Mouse (Mus musculus): ENCODE measurements at regions not wholly inside any gene's neighbourhood (a gene's known extent, or its start where the extent isn't known, plus 50 kb on each side); places are given as distances from the start of the nearest gene placed in this dataset.

DNA sequence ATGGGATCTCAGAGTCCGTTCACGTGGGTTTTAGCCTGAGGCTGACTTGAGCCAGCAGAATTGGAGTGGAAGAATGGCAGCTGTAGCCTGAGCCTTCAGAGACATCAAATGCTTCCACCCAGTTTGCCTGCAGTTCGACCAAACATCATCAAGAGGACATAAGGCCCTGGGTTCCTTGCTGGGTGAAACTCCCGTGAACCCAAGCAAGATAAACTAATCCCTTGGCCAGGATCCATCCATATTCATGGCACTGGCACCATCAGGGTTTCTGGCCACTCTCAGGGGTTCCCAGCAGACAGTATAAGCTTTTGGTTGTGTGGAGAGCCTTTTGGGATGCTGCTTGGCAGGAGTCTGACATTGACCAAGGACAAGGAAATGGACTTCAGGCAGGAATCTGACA is 77.7 kb upstream of the Krtap11-1 start:
- Histone ChIP-seq H3K27ac (ENCODE audit: low read depth, low read length) (no peak overlapping the region), H3K9ac (ENCODE audit: low read depth, low read length) (no peak overlapping the region), H3K4me1 (replicated peaks; ENCODE audit: control insufficient read depth, insufficient read depth, low read length) (no peaks in the 10 kb centered on the region), H3K27me3 (replicated peaks; ENCODE audit: control insufficient read depth, insufficient read depth, low read length) (no peaks in the 10 kb centered on the region), H3K4me2 (no peak overlapping the region), H3K4me3 (ENCODE audit: low read depth, low read length) (no peak overlapping the region), H3K9me3 (ENCODE audit: control insufficient read depth, low read length) (no peaks in the 10 kb centered on the region), H3K36me3 (ENCODE audit: control insufficient read depth, insufficient read depth, low read length) (no peaks in the 10 kb centered on the region)
- DNase-seq (ENCODE audit: low spot score) (no peak), ATAC-seq (replicated peaks; ENCODE audit: low FRiP score) (no peak)
- 61% methylated on average over 4 of the region's 4 CpGs for WGBS

DNA sequence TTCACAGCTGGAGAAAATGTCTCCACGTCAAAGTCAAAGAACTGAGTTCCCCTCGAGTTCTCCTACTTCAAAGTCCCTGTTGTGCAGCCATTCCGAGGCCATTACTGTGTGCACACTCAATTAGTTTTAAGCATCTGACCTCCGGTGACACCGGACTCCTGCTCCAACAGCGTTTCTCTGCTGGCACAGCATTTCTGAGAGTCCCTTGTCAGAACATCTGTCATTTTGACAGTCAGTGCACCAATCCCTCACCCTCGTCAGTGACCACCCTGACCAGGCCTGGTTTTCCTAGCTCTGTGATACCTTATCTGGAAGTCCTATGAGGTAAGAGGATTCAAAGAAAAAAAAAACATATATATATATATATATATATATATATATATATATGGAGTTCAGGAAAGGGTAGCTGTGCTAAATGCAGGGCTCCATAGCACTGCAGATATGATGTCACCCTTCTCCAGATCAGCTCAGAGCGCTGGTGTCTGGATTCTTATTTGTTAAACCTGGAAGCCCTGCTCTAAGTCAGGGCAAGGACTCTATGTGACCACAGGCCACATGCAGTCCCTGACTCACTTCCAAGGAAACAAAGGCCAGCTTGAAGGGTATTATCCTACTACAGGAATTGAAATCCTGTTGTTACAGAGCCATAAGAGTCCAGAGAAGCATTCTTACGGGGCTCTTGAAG is 63.1 kb upstream of the Krtap11-1 start:
- ATAC-seq (replicated peaks; ENCODE audit: low FRiP score) = no peak
- H3K27me3 ChIP-seq (replicated peaks; ENCODE audit: control insufficient read depth, insufficient read depth, low read length) = no peaks in the 10 kb centered on the region
- DNase-seq (ENCODE audit: low spot score) = no peak
- no peaks in the 10 kb centered on the region for H3K36me3 ChIP-seq (ENCODE audit: control insufficient read depth, insufficient read depth, low read length)
- H3K4me3 ChIP-seq (ENCODE audit: low read depth, low read length) = no peak overlapping the region
- H3K9ac ChIP-seq (ENCODE audit: low read depth, low read length) = no peak overlapping the region
- H3K4me1 ChIP-seq (replicated peaks; ENCODE audit: control insufficient read depth, insufficient read depth, low read length) = no peaks in the 10 kb centered on the region
- H3K4me2 ChIP-seq = no peak overlapping the region
- no peaks in the 10 kb centered on the region for H3K9me3 ChIP-seq (ENCODE audit: control insufficient read depth, low read length)
- 58% methylated on average over 9 of the region's 9 CpGs for WGBS
- H3K27ac ChIP-seq (ENCODE audit: low read depth, low read length) = no peak overlapping the region

DNA sequence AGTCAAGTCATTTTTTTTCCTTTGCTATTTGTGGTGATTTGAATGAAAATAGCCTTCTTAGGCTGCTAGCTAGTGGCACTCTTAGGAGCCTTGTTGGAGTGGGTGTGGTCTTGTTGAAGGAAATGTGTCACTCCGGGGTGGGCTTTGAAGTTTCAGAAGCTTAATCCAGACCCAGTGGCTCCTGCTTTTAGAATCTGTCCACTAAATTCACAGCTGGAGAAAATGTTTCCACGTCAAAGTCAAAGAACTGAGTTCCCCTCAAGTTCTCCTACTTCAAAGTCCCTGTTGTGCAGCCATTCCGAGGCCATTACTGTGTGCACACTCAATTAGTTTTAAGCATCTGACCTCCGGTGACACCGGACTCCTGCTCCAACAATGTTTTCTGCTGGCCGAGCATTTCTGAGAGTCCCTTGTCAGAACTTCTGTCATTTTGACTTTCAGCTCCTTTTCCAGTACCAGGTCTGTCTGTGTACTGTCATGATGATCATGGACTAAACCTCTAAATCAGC is 61.2 kb upstream of the Krtap11-1 start:
- H3K9ac ChIP-seq (ENCODE audit: low read depth, low read length) = no peak overlapping the region
- no peak overlapping the region for H3K27ac ChIP-seq (ENCODE audit: low read depth, low read length)
- no peak for ATAC-seq (replicated peaks; ENCODE audit: low FRiP score)
- no peak overlapping the region for H3K4me2 ChIP-seq
- no peaks in the 10 kb centered on the region for H3K9me3 ChIP-seq (ENCODE audit: control insufficient read depth, low read length)
- no peak overlapping the region for H3K4me3 ChIP-seq (ENCODE audit: low read depth, low read length)
- 74% methylated on average over 6 of the region's 6 CpGs for WGBS
- no peaks in the 10 kb centered on the region for H3K27me3 ChIP-seq (replicated peaks; ENCODE audit: control insufficient read depth, insufficient read depth, low read length)
- no peaks in the 10 kb centered on the region for H3K4me1 ChIP-seq (replicated peaks; ENCODE audit: control insufficient read depth, insufficient read depth, low read length)
- H3K36me3 ChIP-seq (ENCODE audit: control insufficient read depth, insufficient read depth, low read length) = no peaks in the 10 kb centered on the region
- no peak for DNase-seq (ENCODE audit: low spot score)

- H3K4me3 ChIP-seq (ENCODE audit: low read depth, low read length) = no peak overlapping the region
- no peaks in the 10 kb centered on the region for H3K9me3 ChIP-seq (ENCODE audit: control insufficient read depth, low read length)
- H3K27me3 ChIP-seq (replicated peaks; ENCODE audit: control insufficient read depth, insufficient read depth, low read length) = no peaks in the 10 kb centered on the region
- H3K4me1 ChIP-seq (replicated peaks; ENCODE audit: control insufficient read depth, insufficient read depth, low read length) = no peaks in the 10 kb centered on the region
- H3K9ac ChIP-seq (ENCODE audit: low read depth, low read length) = no peak overlapping the region
- H3K36me3 ChIP-seq (ENCODE audit: control insufficient read depth, insufficient read depth, low read length) = no peaks in the 10 kb centered on the region
- WGBS = 89% methylated on average over 9 of the region's 9 CpGs
- H3K27ac ChIP-seq (ENCODE audit: low read depth, low read length) = no peak overlapping the region
- ATAC-seq (replicated peaks; ENCODE audit: low FRiP score) = no peak
- no peak overlapping the region for H3K4me2 ChIP-seq
- no peak for DNase-seq (ENCODE audit: low spot score)
Observed at GRCm38 (mm10) chr16:89631396-89632113, 60.6 kb upstream of the Krtap11-1 start.

DNA sequence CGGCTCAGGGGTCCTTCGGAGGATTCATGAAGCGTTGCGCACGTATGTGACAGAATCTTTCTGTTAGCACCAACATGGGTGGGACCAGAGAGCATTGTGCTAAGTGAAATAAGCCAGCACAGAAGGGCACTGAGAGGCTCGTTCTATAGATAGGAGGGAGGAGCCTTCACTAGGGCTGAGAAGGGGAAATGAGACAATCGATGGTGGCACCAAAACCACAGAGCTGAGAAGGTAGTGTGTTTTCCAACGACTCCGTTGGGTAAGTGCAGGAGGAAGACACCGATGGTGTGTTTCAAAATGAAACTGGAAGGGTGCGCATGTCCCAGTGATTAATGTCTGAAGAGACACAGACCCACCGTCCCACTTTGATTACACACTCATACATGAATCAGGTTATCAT is 54.7 kb upstream of the Krtap11-1 start:
- Histone ChIP-seq H3K27ac (ENCODE audit: low read depth, low read length) (no peak overlapping the region), H3K27me3 (replicated peaks; ENCODE audit: control insufficient read depth, insufficient read depth, low read length) (no peaks in the 10 kb centered on the region), H3K36me3 (ENCODE audit: control insufficient read depth, insufficient read depth, low read length) (no peaks in the 10 kb centered on the region), H3K4me1 (replicated peaks; ENCODE audit: control insufficient read depth, insufficient read depth, low read length) (no peaks in the 10 kb centered on the region), H3K9ac (ENCODE audit: low read depth, low read length) (no peak overlapping the region), H3K9me3 (ENCODE audit: control insufficient read depth, low read length) (no peaks in the 10 kb centered on the region), H3K4me2 (no peak overlapping the region), H3K4me3 (ENCODE audit: low read depth, low read length) (no peak overlapping the region)
- no peak for ATAC-seq (replicated peaks; ENCODE audit: low FRiP score)
- no peak for DNase-seq (ENCODE audit: low spot score)
- WGBS = 80% methylated on average over 12 of the region's 12 CpGs

- H3K36me3 ChIP-seq (ENCODE audit: control insufficient read depth, insufficient read depth, low read length) = no peaks in the 10 kb centered on the region
- WGBS = 82% methylated on average over 12 of the region's 12 CpGs
- H3K4me1 ChIP-seq (replicated peaks; ENCODE audit: control insufficient read depth, insufficient read depth, low read length) = no peaks in the 10 kb centered on the region
- H3K4me3 ChIP-seq (ENCODE audit: low read depth, low read length) = no peak overlapping the region
- H3K27me3 ChIP-seq (replicated peaks; ENCODE audit: control insufficient read depth, insufficient read depth, low read length) = no peaks in the 10 kb centered on the region
- DNase-seq (ENCODE audit: low spot score) (no peak), ATAC-seq (replicated peaks; ENCODE audit: low FRiP score) (no peak)
- no peaks in the 10 kb centered on the region for H3K9me3 ChIP-seq (ENCODE audit: control insufficient read depth, low read length)
- H3K9ac ChIP-seq (ENCODE audit: low read depth, low read length) = no peak overlapping the region
- H3K4me2 ChIP-seq = no peak overlapping the region
- H3K27ac ChIP-seq (ENCODE audit: low read depth, low read length) = no peak overlapping the region
Observed at GRCm38 (mm10) chr16:89625253-89625652, 54.3 kb upstream of the Krtap11-1 start.

Data from liver, embryonic 11.5 days (tissue).